Mouse (Mus musculus) duodenum, adult 2 months (tissue): ENCODE measurements around the gene Emx2. TPM values are rescaled to one million over a fixed set of nuclear protein-coding genes. Genes with fewer than 3 reads are reported as not detected.

Source experiments
- polyA plus RNA-seq: library from polyadenylated mRNA; depleted of rRNA; stranded (reverse); fragments of >200 nt; gene quantifications from 2 replicates; pipeline ENCODE4 v1.2.3, GENCODE M21; 2012; ENCODE audit warnings: low replicate concordance; rRNA removed

The Emx2 gene
- polyA plus RNA-seq: not detected in 2 replicates

GRCm38 (mm10) chr19:59457951-59458742, at the start of gene Emx2:
TSS of gene Emx2 (plus strand) at chr19:59458372.

Other genes starting within 250 kb of the Emx2 start
- not detected in 2 replicates for gene Kcnk18, start 239.2 kb upstream of the Emx2 start, polyA plus RNA-seq
- gene Slc18a2, start 197.5 kb upstream of the Emx2 start, polyA plus RNA-seq: 0.18 and 0.85 TPM in 2 replicates
- 1,637 and 2,353 TPM in 2 replicates for gene Rps12-ps3, start 136.1 kb upstream of the Emx2 start, polyA plus RNA-seq
- 6.1 and 7.9 TPM in 2 replicates for gene Pdzd8, start 112.6 kb upstream of the Emx2 start, polyA plus RNA-seq